Mouse (Mus musculus) olfactory bulb, adult 2 months (tissue): ENCODE measurements at regions not wholly inside any gene's neighbourhood (a gene's known extent, or its start where the extent isn't known, plus 50 kb on each side); places are given as distances from the start of the nearest gene placed in this dataset.

Source experiments
- H3K27ac ChIP-seq: fragments of 200-500 bp; 2 replicates; pipeline ENCODE4 v1.5.1; 2012; ENCODE audit warnings: low read depth, low read length; ENCODE audit not compliant: insufficient read depth
- H3K4me1 ChIP-seq: fragments of 200-500 bp; 2 replicates; pipeline ENCODE4 v1.6.1; 2012; ENCODE audit warnings: low read length; ENCODE audit not compliant: control insufficient read depth, insufficient read depth
- H3K4me3 ChIP-seq: fragments of 200-500 bp; 2 replicates; pipeline ENCODE4 v1.5.1; 2012; ENCODE audit warnings: mild to moderate bottlenecking, low read depth, low read length, moderate library complexity; ENCODE audit not compliant: insufficient read depth
- CTCF ChIP-seq: fragments of 200-500 bp; IDR thresholded peaks from 2 replicates; pipeline ENCODE4 v1.5.1; 2012; ENCODE audit warnings: low read depth, mild to moderate bottlenecking, low read length, moderate library complexity; ENCODE audit not compliant: insufficient read depth
- POLR2A ChIP-seq: fragments of 200-500 bp; IDR thresholded peaks from 2 replicates; pipeline ENCODE4 v1.6.1; 2012; ENCODE audit warnings: mild to moderate bottlenecking, low read depth, low read length, moderate library complexity; ENCODE audit not compliant: insufficient read depth
- WGBS: fragments of 180-500 bp; shearing (Covaris S2); methylation state at CpG from one replicate; pipeline ENCODE4 v1.1.7; 2018; 5-methylcytosine and 5-hydroxymethylcytosine counted together

DNA sequence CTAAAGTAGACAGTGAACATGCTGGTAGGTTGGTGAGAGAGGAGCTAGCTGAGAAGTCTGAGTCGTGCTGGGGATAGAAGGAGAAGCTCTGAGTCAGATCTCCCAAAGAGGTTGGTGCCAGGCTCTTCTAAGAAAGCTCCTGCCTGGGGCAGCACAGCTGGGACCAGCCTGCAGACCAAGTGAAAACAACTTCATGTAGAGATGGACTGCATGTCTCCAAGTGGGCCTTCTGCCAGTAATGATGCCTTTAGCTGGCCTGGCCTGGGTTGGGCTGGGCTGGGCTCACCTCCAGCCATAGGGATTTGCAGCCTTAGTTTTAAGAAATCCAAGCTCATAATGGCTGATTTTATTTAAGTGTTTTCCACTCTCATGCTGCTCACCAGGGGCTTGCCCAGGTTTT is 357.7 kb downstream of the Insig2 start:
- Histone ChIP-seq H3K4me1 (no peaks in the 10 kb centered on the region), H3K27ac (no peak overlapping the region), H3K4me3 (no peak overlapping the region)
- WGBS, result 32% methylated on average over 1 of the region's 1 CpGs
- TF ChIP-seq POLR2A (no peak), CTCF (no peak)

DNA sequence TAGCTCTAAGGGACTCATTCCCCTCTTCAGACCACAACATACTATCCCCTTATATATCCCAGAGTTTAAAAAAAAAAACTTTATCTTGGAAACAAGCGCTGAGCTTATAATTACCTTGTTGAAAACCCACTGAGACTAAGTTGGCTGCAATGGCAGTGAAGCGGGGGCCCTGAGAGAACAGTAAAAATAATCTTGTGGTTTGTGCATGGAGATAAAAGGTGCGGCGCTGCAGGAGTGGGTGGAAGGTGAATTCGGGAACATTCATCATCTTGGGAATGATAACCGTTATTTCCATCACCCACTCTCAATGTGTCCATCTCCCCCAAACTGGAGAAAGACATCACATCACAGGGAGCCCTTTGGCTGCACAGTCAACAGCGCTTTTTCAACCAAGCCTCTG is 327.9 kb downstream of the Insig2 start:
- Histone ChIP-seq H3K4me3 (no peak overlapping the region), H3K27ac (no peak overlapping the region), H3K4me1 (no peaks in the 10 kb centered on the region)
- no peak for TF ChIP-seq CTCF
- TF ChIP-seq POLR2A, result no peak
- 90% methylated on average over 7 of the region's 7 CpGs for WGBS

DNA sequence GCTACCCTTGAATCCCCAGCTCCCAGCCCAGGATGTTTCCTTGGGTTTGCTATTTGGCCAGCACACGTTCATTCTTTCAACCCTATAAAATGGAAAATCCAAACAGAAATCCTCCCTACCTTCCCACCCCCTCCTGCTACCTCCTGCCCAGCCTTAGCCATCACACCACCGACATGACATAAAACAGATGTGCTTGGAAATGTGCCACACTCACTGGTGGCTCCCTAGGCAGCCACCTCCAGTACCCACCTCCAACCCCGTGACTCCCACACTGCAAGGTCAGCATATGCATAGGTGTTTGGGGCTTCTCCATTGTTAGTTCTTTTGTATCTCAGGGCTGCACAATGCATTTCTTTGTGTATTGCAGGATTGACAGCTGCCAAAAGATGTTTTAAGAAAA is 327.2 kb downstream of the Insig2 start:
- WGBS, result 54% methylated on average over 3 of the region's 3 CpGs
- no peak for TF ChIP-seq POLR2A
- TF ChIP-seq CTCF, result no peak
- Histone ChIP-seq H3K4me3 (no peak overlapping the region), H3K4me1 (no peaks in the 10 kb centered on the region), H3K27ac (no peak overlapping the region)

DNA sequence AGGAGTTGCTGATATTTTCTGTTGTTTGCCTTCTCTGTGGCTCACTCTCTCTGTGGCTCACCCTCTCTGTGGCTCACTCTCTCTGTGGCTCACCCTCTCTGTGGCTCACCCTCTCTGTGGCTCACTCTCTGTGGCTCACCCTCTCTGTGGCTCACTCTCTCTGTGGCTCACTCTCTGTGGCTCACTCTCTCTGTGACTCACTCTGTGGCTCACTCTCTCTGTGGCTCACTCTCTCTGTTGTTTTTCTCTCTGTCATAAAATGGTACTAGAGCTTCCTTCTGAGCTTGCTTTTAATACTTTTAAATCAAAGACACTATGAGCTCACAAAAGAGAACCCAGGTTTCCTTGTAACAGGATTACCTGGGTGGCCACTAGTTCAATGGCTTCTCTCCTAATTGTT is 320.3 kb downstream of the Insig2 start:
- Histone ChIP-seq H3K4me1 (no peaks in the 10 kb centered on the region; the same call in 1 of the 2 replicates), H3K4me3 (no peak overlapping the region), H3K27ac (no peak overlapping the region)
- TF ChIP-seq CTCF (no peak), POLR2A (no peak)

DNA sequence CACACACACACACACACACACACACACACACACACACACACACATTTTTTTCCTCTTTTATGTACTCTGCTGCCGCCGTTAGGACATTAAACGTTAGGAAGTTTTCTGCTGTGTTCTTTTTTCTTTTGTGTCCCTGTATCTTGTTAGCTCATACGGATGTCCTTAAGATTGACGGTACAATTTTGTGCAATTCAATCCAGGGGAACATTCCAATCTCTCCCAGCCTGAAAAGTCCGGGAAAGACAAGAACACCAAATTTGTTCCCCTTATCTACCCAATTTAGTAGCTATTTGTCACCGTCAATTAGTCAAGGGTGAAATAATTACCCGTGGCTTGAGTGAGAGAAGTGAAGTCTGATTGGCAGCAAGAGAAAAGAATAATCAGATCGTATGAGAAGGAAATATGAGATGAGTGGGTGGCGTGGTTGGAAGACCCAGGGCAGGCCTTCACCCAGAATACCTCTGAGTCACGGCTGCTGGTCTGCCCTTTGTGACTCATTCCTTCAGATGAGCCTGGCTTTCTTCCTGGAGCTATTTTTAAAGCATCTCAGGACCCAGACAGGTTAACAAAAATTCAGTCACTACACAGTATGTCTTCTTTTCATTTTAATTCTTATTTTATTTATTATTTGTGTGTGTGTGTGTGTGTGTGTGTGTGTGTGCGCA is 318.4 kb downstream of the Insig2 start:
- 40% methylated on average over 12 of the region's 12 CpGs for WGBS
- Histone ChIP-seq H3K27ac (no peak overlapping the region), H3K4me1 (no peaks in the 10 kb centered on the region; the same call in 1 of the 2 replicates), H3K4me3 (no peak overlapping the region)
- TF ChIP-seq CTCF (no peak), POLR2A (no peak)

DNA sequence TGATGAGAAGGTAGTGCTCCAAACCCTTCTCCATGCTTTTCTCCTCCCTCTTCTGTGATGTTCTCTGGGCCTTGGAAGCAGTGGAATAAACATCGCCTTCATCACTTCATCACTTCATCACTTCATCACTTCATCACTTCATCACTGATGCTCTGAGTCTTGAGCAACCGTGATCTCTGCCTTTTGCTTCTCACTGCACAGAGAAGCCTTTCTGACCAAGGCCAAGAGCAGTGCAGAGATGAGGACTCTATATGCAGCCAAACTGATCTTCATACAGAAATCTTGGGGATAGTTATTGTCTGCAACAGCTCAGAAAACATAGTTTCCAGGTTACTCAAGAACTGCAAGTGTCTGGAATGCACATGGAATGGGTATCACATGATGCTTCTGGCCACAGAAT is 303.0 kb downstream of the Insig2 start:
- H3K4me1 ChIP-seq, result no peaks in the 10 kb centered on the region
- no peak overlapping the region for H3K4me3 ChIP-seq
- H3K27ac ChIP-seq, result no peak overlapping the region
- WGBS, result 97% methylated on average over 2 of the region's 2 CpGs
- TF ChIP-seq CTCF (no peak), POLR2A (no peak)

DNA sequence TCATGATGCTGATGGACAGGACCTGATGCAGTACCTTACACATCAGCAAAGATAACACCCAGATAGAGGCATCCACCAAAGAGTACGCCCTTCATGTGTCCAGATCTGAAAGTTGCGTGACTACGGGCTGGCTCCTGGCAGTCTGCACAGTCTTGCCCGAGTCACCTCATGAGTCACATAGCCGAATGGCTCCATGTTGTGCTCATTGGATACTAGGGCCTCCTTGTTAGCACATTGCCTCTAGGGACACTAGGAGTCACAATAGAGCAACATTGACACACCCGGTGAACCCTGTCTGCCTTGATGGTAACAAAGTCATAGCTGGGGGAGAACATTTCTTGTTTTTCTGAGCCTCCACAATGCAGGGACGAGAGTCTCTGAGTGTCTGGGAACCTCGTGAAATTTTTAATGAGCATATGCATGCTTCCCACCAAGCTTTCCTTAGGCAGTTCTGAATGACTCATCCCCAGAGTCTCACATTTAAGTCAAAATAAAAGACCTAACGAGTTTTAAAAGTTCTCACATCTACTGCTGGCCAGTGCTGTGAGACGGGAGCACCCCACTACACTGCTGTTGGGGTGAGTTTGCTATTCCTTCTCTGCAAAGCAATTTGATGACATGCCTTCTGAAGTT is 297.5 kb downstream of the Insig2 start:
- TF ChIP-seq POLR2A (no peak), CTCF (no peak)

DNA sequence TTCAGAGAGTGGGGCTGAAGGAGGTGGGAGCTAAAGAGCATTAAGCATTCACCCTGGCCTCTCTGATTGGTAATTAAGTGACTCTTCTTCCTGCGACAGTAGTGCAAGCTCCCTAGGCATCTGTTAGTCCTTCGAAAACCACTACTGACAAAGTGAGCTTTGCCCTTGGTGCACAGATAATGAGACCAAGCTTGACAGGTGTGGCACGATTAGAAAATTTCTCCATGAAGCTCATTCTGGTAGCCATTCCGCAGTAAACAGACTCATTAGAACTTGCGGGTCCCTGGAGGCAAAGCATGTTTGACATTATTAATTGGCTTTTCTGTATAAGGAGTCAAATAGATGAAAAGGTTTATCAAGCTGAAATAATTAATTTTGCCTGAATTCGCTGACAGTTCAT is 285.8 kb downstream of the Insig2 start:
- H3K27ac ChIP-seq, result no peak overlapping the region
- TF ChIP-seq POLR2A (no peak), CTCF (no peak)
- 66% methylated on average over 6 of the region's 6 CpGs for whole genome bisulfite sequencing

More for the DNA sequence above, 297.5 kb downstream of the Insig2 start:
- Histone ChIP-seq H3K4me3 (no peak overlapping the region), H3K27ac (no peak overlapping the region), H3K4me1 (no peaks in the 10 kb centered on the region)
- 86% methylated on average over 10 of the region's 10 CpGs for WGBS

DNA sequence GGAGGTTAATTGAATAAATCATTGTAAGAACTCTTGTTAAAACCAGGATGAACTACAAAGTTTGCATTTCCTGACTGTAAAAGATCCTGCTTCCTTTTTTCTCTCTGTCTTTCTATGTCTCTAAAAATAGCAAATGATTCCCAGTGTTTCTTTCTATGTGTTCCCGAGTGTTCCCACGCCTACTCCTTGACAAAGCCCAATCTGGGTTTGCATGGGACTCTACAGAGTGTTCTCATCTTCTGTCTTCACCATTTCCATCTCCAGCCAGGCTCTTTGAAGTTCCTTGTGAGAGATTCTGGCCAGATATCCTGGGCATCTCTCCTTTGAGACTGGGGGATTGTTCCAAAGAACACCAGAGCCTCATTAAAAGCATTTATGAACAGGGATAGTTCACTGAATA is 285.0 kb downstream of the Insig2 start:
- 2% methylated on average over 2 of the region's 2 CpGs for WGBS
- H3K27ac ChIP-seq, result no peak overlapping the region

More for the DNA sequence above, 285.8 kb downstream of the Insig2 start:
- H3K4me3 ChIP-seq, result no peak overlapping the region
- peaks cover 2% of the 10 kb centered on the region; the same call in 1 of the 2 replicates for H3K4me1 ChIP-seq

More for the DNA sequence above, 285.0 kb downstream of the Insig2 start:
- peaks cover 2% of the 10 kb centered on the region; the same call in 1 of the 2 replicates for H3K4me1 ChIP-seq
- no peak overlapping the region for H3K4me3 ChIP-seq
- TF ChIP-seq POLR2A, result no peak
- no peak for TF ChIP-seq CTCF
